Mouse (Mus musculus) kidney, embryonic 16.5 days (tissue): ENCODE results near the gene Jade2. TPM values are rescaled to one million over a fixed set of nuclear protein-coding genes. Genes with fewer than 3 reads are reported as not detected.

Source experiments
- ATAC-seq: fragments of 200-750 bp; cut with Nextera tagmentation; 2 replicates; pipeline ENCODE4 v1.8.0; 2017; ENCODE audit warnings: moderate TSS enrichment; ENCODE audit not compliant: low FRiP score, low TSS enrichment
- H3K27ac ChIP-seq: fragments of 300-500 bp; sonication (generic); 2 replicates; pipeline ENCODE4 v1.5.1; 2014; ENCODE audit warnings: low read length
- H3K27me3 ChIP-seq: fragments of 300-500 bp; sonication (generic); 2 replicates; pipeline ENCODE4 v1.6.1; 2014; ENCODE audit warnings: low read length, control low read depth, mixed read lengths; ENCODE audit not compliant: insufficient read depth
- H3K36me3 ChIP-seq: fragments of 300-500 bp; sonication (generic); 2 replicates; pipeline ENCODE4 v1.6.1; 2014; ENCODE audit warnings: low read length, control low read depth, mixed read lengths; ENCODE audit not compliant: insufficient read depth
- H3K4me1 ChIP-seq: fragments of 300-500 bp; sonication (generic); 2 replicates; pipeline ENCODE4 v1.6.1; 2014; ENCODE audit warnings: low read length, control low read depth, mixed read lengths; ENCODE audit not compliant: insufficient read depth
- H3K4me2 ChIP-seq: fragments of 300-500 bp; sonication (generic); replicated peaks from 2 replicates; pipeline ENCODE4 v1.6.1; 2014; ENCODE audit warnings: low read depth, low read length
- H3K4me3 ChIP-seq: fragments of 300-500 bp; sonication (generic); 2 replicates; pipeline ENCODE4 v1.5.1; 2014; ENCODE audit warnings: mild to moderate bottlenecking, low read length
- H3K9ac ChIP-seq: fragments of 300-500 bp; sonication (generic); replicated peaks from 2 replicates; pipeline ENCODE4 v1.6.1; 2014; ENCODE audit warnings: low read length
- H3K9me3 ChIP-seq: fragments of 300-500 bp; sonication (generic); 2 replicates; pipeline ENCODE4 v1.6.1; 2016; ENCODE audit warnings: low read length, control low read depth
- WGBS: fragments of 180-500 bp; shearing (Covaris S2); extraction: QIAGEN DNeasy Blood & Tissue Kit; methylation state at CpG from one replicate; pipeline ENCODE4 v1.1.7; 2014; 5-methylcytosine and 5-hydroxymethylcytosine counted together
- polyA plus RNA-seq: library from polyadenylated mRNA; unstranded; fragments of >200 nt; fragmentation: Nextera tagmentation; extraction: Ambion mirVana; gene quantifications from 2 replicates; pipeline ENCODE4 v1.2.1, GENCODE M21; 2015

The Jade2 gene
- polyA plus RNA-seq, 1 experiment from 2014 or later, result 0.87 TPM

GRCm38 (mm10) chr11:51848324-51848723, 9.1 kb downstream of the Jade2 start:
- peaks cover 8% of the 10 kb centered on the region; the same call in 1 of the 2 replicates for H3K4me1 ChIP-seq
- no peak for ATAC-seq
- H3K36me3 ChIP-seq, result no peaks in the 10 kb centered on the region
- no peaks in the 10 kb centered on the region for H3K9me3 ChIP-seq
- no peak overlapping the region for H3K4me3 ChIP-seq
- WGBS, result 79% methylated on average over 3 of the region's 3 CpGs
- H3K4me2 ChIP-seq, result no peak overlapping the region
- peaks cover 10% of the 10 kb centered on the region; the same call in 1 of the 2 replicates for H3K27me3 ChIP-seq
- H3K9ac ChIP-seq, result no peak overlapping the region
- H3K27ac ChIP-seq, result no peak overlapping the region

- Histone ChIP-seq H3K4me1 (peaks cover 5% of the 10 kb centered on the region; the same call in 1 of the 2 replicates), H3K4me3 (no peak overlapping the region), H3K4me2 (no peak overlapping the region), H3K36me3 (no peaks in the 10 kb centered on the region), H3K9ac (no peak overlapping the region), H3K9me3 (no peaks in the 10 kb centered on the region), H3K27ac (no peak overlapping the region), H3K27me3 (peaks cover 5% of the 10 kb centered on the region; the same call in 1 of the 2 replicates)
- WGBS, result 86% methylated on average over 1 of the region's 1 CpGs
- ATAC-seq, result no peak
Measured at GRCm38 (mm10) chr11:51847902-51848301, 9.6 kb downstream of the Jade2 start.

- Histone ChIP-seq H3K27me3 (peaks cover 5% of the 10 kb centered on the region; the same call in 1 of the 2 replicates), H3K9ac (no peak overlapping the region), H3K4me3 (no peak overlapping the region), H3K36me3 (no peaks in the 10 kb centered on the region), H3K27ac (no peak overlapping the region), H3K4me2 (no peak overlapping the region), H3K9me3 (no peaks in the 10 kb centered on the region), H3K4me1 (peaks cover 7% of the 10 kb centered on the region)
- WGBS, result 89% methylated on average over 16 of the region's 16 CpGs
- no peak for ATAC-seq
Measured at GRCm38 (mm10) chr11:51845981-51846883, 11.2 kb downstream of the Jade2 start.

GRCm38 (mm10) chr11:51844529-51845098, 12.8 kb downstream of the Jade2 start:
- no peak overlapping the region for H3K4me2 ChIP-seq
- no peaks in the 10 kb centered on the region for H3K9me3 ChIP-seq
- H3K27ac ChIP-seq, result no peak overlapping the region
- ATAC-seq, result no peak
- no peaks in the 10 kb centered on the region for H3K36me3 ChIP-seq
- H3K9ac ChIP-seq, result no peak overlapping the region
- H3K27me3 ChIP-seq, result peaks cover 5% of the 10 kb centered on the region; the same call in 1 of the 2 replicates
- H3K4me3 ChIP-seq, result no peak overlapping the region
- H3K4me1 ChIP-seq, result peaks cover 7% of the 10 kb centered on the region
- 61% methylated on average over 10 of the region's 10 CpGs for WGBS

GRCm38 (mm10) chr11:51843898-51844297, 13.6 kb downstream of the Jade2 start:
- Histone ChIP-seq H3K27me3 (peaks cover 2% of the 10 kb centered on the region; the same call in 1 of the 2 replicates), H3K4me1 (peaks cover 7% of the 10 kb centered on the region), H3K9me3 (no peaks in the 10 kb centered on the region), H3K27ac (no peak overlapping the region), H3K4me3 (no peak overlapping the region), H3K9ac (no peak overlapping the region), H3K36me3 (no peaks in the 10 kb centered on the region), H3K4me2 (no peak overlapping the region)
- no peak for ATAC-seq

- no peak overlapping the region for H3K9ac ChIP-seq
- H3K27ac ChIP-seq, result no peak overlapping the region
- no peaks in the 10 kb centered on the region for H3K9me3 ChIP-seq
- no peaks in the 10 kb centered on the region for H3K36me3 ChIP-seq
- 85% methylated on average over 4 of the region's 4 CpGs for WGBS
- H3K4me3 ChIP-seq, result no peak overlapping the region
- peaks cover 7% of the 10 kb centered on the region for H3K4me1 ChIP-seq
- no peak for ATAC-seq
- H3K27me3 ChIP-seq, result no peaks in the 10 kb centered on the region
- H3K4me2 ChIP-seq, result no peak overlapping the region
Measured at GRCm38 (mm10) chr11:51843168-51843567, 14.3 kb downstream of the Jade2 start.

GRCm38 (mm10) chr11:51841149-51841548, 16.3 kb downstream of the Jade2 start:
- no peak overlapping the region for H3K27ac ChIP-seq
- H3K4me3 ChIP-seq, result no peak overlapping the region
- H3K4me1 ChIP-seq, result peaks cover 7% of the 10 kb centered on the region
- H3K36me3 ChIP-seq, result no peaks in the 10 kb centered on the region
- no peaks in the 10 kb centered on the region for H3K27me3 ChIP-seq
- WGBS, result 48% methylated on average over 9 of the region's 9 CpGs
- 0 out of 2 replicates have a peak, but pooled peaks have one; percentile 51 for ATAC-seq
- no peak overlapping the region for H3K9ac ChIP-seq
- no peak overlapping the region for H3K4me2 ChIP-seq
- no peaks in the 10 kb centered on the region for H3K9me3 ChIP-seq

- H3K27ac ChIP-seq, result no peak overlapping the region
- 76% methylated on average over 9 of the region's 9 CpGs for WGBS
Measured at GRCm38 (mm10) chr11:51840657-51841056, 16.8 kb downstream of the Jade2 start.

GRCm38 (mm10) chr11:51839973-51840372, 17.5 kb downstream of the Jade2 start:
- ATAC-seq, result no peak
- 86% methylated on average over 11 of the region's 11 CpGs for WGBS

More at GRCm38 (mm10) chr11:51840657-51841056, 16.8 kb downstream of the Jade2 start:
- H3K4me1 ChIP-seq, result peaks cover 7% of the 10 kb centered on the region
- H3K27me3 ChIP-seq, result no peaks in the 10 kb centered on the region
- no peak overlapping the region for H3K4me3 ChIP-seq
- H3K9me3 ChIP-seq, result no peaks in the 10 kb centered on the region
- ATAC-seq, result no peak
- H3K36me3 ChIP-seq, result no peaks in the 10 kb centered on the region
- H3K4me2 ChIP-seq, result no peak overlapping the region
- H3K9ac ChIP-seq, result no peak overlapping the region

GRCm38 (mm10) chr11:51839106-51839505, 18.3 kb downstream of the Jade2 start:
- WGBS, result 76% methylated on average over 2 of the region's 2 CpGs
- no peaks in the 10 kb centered on the region for H3K9me3 ChIP-seq
- no peak overlapping the region for H3K4me3 ChIP-seq

More at GRCm38 (mm10) chr11:51839973-51840372, 17.5 kb downstream of the Jade2 start:
- Histone ChIP-seq H3K4me2 (no peak overlapping the region), H3K27me3 (no peaks in the 10 kb centered on the region), H3K27ac (no peak overlapping the region), H3K4me1 (peaks cover 7% of the 10 kb centered on the region), H3K4me3 (no peak overlapping the region), H3K36me3 (no peaks in the 10 kb centered on the region), H3K9ac (no peak overlapping the region), H3K9me3 (no peaks in the 10 kb centered on the region)

More at GRCm38 (mm10) chr11:51839106-51839505, 18.3 kb downstream of the Jade2 start:
- no peaks in the 10 kb centered on the region for H3K27me3 ChIP-seq
- H3K9ac ChIP-seq, result no peak overlapping the region
- no peak overlapping the region for H3K4me2 ChIP-seq
- H3K27ac ChIP-seq, result no peak overlapping the region
- H3K4me1 ChIP-seq, result peaks cover 7% of the 10 kb centered on the region
- ATAC-seq, result no peak
- no peaks in the 10 kb centered on the region for H3K36me3 ChIP-seq
